Mouse (Mus musculus) cerebellum, adult 2 months (tissue): ENCODE results near the gene Pnlip.

Experiments used
- CTCF ChIP-seq: fragments of 200-500 bp; IDR thresholded peaks from 2 replicates; pipeline ENCODE4 v1.5.1; 2011; ENCODE audit warnings: low read depth, mild to moderate bottlenecking, control low read depth, low read length, moderate library complexity, borderline replicate concordance; ENCODE audit not compliant: insufficient read depth
- POLR2A ChIP-seq: fragments of 200-500 bp; IDR thresholded peaks from 2 replicates; pipeline ENCODE4 v1.6.1; 2011; ENCODE audit warnings: low read length, control low read depth, borderline replicate concordance; ENCODE audit not compliant: insufficient read depth

- TF ChIP-seq CTCF = no peak
- TF ChIP-seq POLR2A = no peak
These were observed 68.1 kb downstream of the Pnlip start for GRCm38 (mm10) chr19:58720439-58720838.
